Mouse (Mus musculus) right cerebral cortex, postnatal 10 days (tissue): ENCODE results near the gene Lctl.
"Not testable (repeated sequence)": the region's sequence is repeated elsewhere in the genome, so short reads cannot be mapped to it uniquely, and the experiment has no call there.

Source experiments
- DNase-seq, 2 experiments: peaks; one replicate each; pipeline ENCODE4 v3.0.0; 2021; ENCODE audit warnings: low spot score in 2 of 2

The Lctl gene

DNA sequence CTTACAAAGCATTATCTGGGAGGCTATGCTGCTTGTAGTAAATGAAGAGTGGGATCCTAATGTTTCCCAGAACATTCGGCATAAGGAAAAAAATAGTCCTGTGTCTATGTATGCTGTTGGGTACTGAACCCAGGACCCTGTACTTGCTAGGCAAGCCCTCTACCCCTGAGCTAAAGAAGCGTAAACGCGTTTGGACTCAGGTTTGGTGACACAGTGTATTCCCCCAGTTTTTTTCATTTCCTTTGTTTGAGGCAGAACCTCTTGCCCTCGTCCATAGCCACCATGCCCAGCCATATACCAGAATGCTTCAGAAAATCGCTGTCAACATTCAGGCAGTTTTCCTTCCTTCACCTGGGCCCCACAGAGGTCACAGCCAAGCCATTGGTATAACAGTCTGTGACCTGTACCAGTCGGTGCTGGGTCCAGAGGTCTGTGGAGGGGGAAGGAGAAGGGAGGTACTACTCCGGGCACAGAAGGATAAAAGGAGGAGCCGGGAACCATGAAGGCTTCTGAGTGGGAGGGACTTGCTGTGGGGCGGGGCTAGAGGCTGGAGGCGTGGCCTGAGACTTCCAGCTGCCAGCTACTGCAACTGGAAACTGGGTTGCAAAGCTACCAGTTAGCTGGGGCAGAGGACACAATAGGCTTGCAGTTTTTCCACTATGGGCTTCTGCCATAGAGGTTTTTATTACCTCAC, 3.8 kb downstream of the Lctl start:
- no peak for DNase-seq

DNA sequence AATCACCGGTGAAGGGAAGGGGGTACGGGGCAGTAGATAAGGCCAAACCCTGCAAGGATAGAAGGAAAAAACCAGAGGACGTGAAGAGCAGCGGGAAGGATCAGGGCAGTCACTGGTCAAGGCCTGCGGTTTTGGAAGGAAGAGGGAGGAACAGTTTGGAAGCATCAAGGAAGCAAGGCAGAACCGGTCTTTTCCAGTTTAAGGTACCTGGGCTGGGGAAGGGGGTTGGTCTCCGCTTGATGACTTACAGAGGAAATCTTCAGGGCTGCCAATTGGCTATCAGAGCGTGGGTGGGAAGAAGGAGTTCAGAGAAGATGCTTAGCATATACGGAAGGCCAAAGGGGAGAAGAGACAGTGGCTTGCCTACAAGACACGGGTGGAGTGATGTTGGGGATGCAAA, 5.7 kb downstream of the Lctl start:
- no peak for DNase-seq

DNA sequence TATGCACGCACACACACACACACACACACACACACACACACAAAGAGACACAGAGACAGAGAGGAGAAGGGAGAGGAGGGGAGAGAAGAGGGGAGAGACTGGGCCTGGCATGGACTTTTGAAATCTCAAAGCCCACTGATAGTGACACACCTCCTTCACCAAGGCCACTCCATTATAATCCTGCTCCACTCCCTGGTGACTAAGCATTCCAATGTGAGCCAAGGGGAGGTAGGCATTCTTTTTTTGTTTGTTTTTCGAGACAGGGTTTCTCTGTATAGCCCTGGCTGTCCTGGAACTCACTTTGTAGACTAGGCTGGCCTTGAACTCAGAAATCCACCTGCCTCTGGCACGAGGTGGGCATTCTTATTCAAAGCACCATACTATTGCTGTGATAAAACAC, 7.9 kb downstream of the Lctl start:
- DNase-seq: not testable (repeated sequence)

DNA sequence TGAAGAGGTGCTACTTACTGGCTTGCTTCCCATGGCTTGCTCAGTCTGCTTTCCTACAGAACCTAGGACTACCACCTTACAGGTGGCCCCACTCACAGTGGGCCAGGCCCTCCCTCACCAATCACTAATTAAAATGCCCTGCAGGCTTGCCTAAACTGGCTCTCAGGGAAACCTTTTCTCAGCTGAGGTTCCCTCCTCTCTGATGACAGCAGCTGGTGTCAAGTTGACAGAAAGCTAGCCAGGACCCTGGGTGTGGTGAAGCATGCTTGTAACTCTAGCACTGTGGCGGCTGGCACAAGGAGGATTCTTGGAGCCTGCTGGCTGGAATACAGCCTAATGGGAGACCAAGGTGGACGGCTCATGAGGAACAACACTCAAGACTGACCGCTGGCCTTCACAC, 8.4 kb downstream of the Lctl start:
- DNase-seq: no peak

DNA sequence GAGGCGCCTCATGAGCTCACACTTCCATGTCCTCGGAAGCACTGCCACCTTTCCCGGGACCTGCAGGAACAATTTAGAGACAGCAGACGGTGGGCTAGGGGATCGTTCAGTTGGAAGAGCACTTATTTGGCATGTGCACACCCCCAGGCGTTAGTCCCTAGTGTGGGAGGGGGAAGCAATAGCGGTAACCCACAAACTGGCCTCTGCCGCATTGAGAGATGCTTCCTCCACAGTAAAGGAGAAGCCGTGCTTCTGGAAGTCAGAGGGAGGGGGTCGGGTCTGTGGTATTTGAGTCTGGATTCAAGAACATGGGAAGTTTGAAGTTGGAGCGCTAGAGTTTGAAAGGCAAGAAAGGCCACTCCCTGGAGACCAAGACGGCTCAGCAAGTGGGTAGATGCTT, 9.2 kb downstream of the Lctl start:
- DNase-seq: no peak

DNA sequence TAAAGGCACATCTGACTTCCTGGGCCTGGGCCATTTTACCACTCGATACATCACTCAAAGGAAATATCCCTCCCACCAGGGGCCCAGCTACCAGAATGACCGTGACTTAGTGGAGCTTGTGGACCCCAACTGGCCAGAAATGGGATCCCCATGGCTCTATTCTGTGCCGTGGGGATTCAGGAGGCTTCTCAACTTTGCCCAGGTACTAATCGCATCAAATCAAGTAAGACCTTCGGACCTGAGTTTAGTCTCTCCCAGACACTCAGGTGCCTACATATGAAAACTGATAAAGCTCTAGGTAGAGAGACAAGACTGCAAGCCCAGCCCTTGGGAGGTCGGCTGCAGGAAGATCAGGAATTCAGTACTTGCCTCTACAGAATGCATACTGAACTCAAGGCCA, 14.7 kb downstream of the Lctl start:
- no peak for DNase-seq

DNA sequence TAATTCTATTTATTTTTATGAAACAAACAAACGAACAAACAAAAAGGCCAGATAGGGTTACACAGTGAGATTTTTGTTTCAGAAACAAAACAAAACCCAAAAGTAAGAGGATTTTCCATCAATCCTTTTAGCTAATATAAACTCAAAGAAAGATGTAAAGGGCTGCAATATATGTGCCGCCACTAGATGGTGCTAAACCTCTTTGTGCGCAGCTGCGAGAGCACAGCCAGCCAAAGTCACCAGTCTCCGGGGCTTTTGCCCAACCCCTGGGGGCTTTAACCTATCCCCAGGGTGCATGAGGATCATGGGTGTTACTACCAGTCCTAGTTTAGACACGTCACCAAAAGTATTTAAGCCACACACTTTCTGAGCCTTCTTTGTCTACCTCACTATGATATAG, 21.9 kb downstream of the Lctl start:
- peak; percentile 46 to 57 for DNase-seq

DNA sequence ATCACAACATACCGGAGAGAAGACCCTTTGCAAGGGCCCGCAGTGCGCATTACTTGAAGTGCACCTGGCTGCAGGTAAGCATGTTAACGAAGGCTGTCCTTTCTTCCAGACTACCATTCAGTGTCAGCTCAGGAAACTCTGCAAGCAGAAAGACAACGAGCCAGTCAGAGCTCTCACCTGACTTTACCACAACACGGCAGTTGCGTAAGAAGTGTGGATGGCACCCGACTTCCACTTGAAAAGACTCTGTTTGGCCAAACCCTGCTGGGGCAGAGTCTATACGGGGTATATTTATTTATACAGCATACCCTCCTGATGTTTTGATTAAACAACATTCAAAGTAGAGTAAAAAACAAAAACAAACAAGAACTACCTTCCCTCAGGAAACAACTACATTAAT, 22.9 kb downstream of the Lctl start:
- DNase-seq: no peak

DNA sequence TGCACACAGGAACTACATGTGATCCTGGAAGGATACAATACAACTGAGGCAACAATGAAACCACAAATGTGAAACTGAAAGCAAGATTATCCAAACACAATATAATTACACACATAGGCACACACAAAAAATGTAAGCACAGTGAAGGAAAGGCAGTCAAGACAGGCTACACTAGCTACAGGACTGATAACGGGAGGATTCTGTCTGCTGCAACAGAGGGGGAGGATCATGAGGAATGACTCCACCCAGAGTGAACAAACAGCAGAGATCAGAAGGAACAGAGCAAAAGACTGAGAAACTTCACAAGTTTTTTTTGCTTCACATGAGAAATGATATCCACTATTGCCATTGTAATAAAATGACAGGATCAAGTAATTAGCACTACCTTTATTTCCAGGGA, 39.7 kb downstream of the Lctl start:
- no peak for DNase-seq

DNA sequence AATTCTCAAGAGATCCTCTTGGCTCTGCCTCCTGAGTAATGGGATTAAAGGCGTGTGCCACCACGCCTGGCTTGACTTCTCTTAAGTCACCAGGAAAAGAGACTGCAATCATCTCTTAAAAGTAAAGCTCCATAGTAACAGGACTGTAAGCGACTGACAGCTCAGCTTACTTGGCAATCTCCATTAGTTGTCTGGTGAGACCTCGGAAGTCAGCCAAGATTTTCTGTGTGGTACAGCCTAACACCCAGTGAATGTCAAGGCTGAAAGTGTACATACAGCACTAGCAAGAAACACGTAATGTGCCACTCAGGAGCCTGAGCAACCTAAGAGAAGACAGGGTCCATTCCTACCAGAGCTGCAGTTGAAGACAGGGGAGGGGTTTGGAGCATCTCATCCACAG, 43.5 kb downstream of the Lctl start:
- DNase-seq: no peak

DNA sequence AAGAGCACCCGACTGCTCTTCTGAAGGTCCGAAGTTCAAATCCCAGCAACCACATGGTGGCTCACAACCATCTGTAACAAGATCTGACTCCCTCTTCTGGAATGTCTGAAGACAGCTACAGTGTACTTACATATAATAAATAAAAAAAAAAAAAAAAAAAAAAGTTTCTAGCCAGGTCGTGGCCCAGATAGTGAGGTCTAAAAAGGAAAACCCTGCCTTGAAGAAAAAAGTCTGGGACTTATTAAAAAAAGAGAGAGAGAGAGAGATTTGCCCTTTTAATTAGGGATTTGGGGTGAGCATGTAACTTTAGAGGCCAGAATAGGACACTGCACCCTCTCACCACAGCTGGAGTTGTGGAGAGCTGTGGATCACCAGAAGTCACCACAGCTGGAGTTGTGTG, 53.0 kb downstream of the Lctl start:
- DNase-seq: not testable (repeated sequence)

DNA sequence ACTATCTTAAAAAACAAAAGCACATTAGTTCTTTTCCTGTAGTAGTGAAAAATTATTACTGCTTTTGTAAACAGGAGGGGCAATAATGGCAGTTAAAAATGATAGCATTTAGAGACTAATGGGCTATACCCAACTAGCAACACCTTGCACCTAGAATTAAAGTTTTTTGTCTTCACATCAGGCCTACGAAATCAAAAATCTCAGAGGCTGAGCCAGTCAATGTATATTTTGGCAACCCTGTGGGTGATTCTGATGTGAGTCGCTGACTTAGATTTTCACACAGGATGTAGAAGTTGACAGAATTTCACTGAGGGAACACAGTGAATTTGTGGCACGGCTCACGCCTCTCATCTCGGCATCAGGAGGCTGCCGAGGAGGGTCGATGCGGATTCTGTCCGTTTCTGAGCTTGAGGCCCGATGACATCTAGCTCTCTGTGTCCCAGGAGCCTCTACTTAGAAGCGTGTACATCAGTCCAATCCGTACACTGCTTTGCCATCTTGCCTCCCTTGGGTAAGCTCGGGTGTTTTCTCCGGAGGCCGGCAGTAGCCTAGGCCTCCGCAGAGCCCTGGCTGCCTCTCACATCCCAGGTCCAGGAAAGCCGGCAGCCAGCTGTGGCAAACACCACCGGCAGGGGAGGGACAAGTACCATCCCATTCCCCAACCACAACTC, 55.3 kb downstream of the Lctl start:
- no peak for DNase-seq

DNA sequence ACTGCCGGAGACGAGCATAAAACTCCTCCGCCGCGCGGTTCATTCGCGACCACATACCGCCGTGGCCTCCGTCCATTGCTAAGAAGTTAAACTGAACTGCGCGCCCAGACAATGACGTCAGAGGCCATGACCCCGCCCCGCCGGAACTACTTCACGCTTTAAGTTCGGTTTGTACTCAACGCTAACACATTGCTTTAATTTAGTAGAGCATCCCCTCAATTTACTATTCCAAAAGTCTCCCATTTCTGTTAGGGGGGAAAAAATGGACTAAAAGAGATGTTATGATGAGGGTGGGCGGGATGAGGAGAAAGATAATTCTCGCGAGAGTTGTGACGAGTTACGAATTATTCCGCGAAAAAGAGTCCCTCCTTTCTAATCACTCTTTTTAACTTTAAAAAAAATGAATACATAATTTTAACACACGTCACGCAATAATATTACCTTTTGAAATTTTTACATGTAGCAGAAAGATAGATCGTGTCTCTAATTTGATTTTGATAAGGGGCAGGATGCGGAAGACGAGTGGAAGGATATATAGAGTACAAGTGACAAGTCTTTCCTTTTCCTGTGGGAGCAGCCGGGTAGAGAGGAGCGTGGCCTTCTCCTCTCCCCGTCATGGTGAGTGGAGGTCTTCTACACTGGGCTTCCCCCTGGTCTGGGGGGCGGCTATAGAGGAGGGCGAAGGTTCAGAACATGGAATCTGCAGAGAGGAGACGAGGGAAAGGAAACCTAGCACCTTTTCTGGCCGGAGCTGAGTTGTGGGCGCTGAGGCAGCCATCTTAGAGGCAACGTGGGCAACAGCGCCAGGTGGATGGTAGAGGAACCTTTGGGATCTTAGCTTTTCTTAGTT, 56.1 kb downstream of the Lctl start, which contains the start of the genes Zwilch and Rpl4:
Gene Zwilch (minus strand): TSS at position 289 of the 850 bp plus-strand sequence.
Gene Rpl4 (plus strand): TSS at position 560 of the 850 bp plus-strand sequence.
- peak; percentile 86 to 88 for DNase-seq

DNA sequence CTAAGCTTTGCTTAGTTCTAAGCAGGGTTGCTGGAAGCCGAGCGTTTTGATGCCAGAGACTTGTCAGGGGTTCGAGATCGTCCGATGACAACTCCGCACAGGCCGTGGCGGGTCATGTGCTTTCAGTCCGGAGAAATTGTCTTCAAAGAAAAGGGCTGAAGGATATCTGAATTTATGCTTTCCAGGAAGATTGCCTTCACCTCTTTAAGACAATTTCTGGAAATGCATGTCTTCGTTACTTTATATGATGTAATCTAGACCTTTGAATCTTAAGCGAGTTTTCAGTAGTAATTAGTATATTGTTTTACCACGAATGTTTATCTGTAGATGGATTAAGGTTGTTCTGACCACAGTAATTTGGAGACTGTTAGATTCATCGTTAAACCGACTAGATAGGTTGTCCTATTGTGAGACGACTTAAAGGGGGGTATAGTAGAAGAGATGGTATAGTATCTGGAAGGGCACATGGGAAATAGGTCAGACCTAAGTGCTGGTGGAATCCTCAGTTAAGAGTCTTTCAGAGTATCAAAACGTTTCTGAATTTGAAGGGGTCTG, 56.8 kb downstream of the Lctl start:
- DNase-seq: no peak

DNA sequence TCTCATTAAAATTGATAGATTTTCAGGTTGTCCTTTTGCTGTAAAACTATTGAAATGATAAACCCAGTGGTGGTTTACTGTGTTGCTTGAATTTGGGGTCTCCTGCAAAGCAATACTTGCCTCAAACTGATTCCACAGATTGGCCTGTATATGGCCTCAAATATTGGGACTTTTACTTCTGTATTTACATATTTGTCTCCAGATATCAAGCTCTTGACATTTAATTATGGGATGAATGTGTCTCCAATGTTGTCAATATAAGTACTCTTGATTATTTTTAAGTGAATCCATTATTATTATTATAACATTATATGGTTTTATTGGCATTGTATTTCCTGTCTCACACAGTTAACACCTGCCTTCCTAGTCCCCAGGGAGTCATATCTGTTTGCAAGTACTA, 57.4 kb downstream of the Lctl start:
- no peak for DNase-seq

DNA sequence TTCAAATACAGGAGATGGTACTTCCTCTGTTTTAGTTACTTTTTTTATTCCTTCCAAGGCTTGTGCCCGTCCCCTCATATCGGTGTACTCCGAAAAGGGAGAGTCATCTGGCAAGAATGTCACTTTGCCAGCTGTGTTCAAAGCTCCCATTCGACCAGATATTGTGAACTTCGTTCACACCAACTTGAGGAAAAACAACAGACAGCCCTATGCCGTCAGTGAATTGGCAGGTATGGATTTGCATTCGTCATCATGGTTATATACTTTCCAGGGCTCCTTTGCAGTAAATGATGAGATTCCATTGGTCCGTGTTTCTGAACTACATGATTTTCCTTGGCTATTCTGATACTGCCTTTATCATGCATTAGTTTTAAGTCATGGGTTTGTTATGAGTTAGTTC, 57.8 kb downstream of the Lctl start:
- no peak for DNase-seq

DNA sequence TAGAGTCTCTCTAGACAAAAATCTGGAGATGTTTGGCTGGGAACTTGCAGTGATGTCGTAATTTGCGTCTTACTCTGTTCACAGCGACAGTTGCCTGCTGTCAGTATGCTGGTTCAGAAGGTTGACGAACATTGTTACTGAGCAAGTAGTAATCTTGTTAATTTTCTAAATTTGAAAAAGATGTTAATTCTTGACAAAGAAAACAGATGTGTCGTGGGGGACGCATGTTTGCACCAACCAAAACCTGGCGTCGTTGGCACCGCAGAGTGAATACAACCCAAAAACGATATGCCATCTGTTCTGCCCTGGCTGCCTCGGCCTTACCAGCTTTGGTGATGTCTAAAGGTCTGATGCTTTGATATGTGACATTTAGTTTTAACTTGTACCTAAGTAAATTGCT, 58.4 kb downstream of the Lctl start:
- DNase-seq: peak in 1 of 2 experiments; percentile 38

DNA sequence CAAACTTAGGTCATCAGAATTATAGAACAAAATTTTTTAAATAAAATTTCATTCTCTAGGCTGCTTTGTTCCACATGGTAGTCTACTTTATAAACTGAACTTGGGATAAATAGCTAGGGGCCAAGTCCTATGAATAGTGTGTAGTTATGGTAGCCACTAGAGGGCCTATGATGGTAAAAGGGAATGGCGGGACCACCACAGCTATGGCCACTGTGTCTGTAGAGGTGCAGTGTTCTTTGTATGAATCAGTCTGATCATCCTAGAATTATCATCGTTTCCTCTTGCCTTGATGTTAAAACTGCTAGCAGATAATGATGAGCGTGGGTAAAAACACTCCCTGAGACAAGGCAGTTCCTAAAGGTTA, 61.6 kb downstream of the Lctl start:
- no peak for DNase-seq

DNA sequence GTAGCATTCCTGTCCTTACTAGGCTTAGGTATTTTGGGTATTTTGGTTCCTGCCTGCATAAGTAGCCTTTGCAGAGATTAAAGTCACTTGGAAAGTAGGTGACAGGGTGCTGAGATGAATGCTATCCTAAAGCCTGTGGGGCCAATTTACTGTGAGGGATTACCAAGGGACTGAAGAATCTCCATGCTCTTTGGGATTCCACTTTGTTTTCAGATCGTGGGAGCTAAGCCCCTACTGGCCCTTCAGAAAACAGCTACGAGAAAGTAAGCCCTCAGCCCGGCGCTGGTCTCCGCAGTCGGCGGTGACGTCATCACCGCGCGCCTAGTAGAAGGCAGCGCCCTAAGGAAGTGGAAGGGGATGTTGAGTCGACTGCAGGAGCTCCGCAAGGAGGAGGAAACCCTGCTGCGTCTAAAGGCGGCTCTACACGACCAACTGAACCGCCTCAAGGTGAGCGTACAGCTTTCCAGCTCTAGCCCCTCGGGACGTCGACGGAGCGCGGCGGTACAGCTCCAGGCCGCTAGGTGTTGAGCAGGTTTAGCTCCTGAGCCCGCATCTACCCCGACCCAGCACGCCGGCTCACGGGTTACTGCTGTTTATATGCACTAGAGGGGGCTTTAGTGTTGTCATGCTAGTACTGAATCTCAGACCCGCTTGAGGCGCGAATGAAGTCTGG, 62.2 kb downstream of the Lctl start, which contains the start of gene Snapc5:
Gene Snapc5 (plus strand): TSS at position 301 of the 673 bp plus-strand sequence.
- DNase-seq: peak; percentile 94 to 95

DNA sequence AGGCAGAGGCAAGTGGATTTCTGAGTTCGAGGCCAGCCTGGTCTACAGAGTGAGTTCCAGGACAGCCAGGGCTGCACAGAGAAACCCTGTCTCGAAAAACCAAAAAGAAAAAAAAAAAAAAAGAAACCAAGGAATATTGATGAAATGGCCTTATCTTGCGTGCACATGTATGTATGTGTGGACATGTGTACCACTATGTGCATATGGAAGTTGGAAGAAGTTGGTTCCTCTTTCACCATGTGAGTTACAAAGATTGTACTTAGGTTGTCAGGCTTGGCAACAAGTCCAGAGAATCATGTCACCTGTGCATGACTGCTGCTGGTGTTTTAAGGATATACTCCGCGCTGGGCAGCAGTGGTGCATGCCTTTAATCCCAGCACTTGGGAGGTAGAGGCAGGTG, 66.3 kb downstream of the Lctl start:
- not testable (repeated sequence) for DNase-seq

DNA sequence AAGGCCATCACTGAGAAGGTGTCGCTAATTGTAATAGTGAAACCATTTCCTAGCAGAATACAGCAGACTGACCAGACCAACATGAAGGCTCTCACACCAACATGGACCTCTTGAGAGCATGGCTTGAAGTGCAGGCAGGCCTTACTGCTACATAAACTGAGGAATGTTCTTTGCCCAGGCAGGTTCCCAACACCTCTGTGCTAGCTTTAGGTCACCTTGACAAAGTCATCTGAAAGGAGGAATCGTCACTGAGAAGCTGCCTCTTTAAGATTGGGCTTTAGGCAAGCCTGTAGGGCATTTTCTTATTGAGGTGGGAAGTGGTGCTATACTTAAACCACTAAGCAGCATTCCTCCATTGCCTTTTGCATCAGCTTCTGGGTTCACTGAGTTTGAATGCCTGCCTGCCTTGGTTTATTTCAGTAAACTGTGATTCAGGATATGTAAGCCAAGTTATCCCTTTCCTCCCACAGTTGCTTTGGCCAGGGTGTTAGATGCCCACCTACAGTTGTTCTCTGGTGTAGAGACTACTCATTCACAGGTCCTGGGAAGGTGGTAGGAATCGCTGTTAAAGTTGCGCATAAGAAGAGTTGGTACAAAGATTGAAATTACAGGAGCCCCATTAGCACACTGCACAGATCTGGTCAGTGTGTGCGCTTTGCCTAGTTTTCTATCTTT, 67.4 kb downstream of the Lctl start:
- no peak for DNase-seq
